Mouse (Mus musculus): ENCODE results near the gene Vmn1r131.
"Not testable (repeated sequence)": the region's sequence is repeated elsewhere in the genome, so short reads cannot be mapped to it uniquely, and the experiment has no call there.

The Vmn1r131 gene

GRCm38 (mm10) chr7:21545990-21546389, at the start of gene Vmn1r131:
Gene Vmn1r131, minus strand, starts transcription at chr7:21546090.
- DNase-seq, result not testable (repeated sequence)

- not testable (repeated sequence) for DNase-seq
These were observed 34.4 kb downstream of the Vmn1r131 start, which contains the start of gene Vmn1r130 for GRCm38 (mm10) chr7:21511480-21511879. Gene Vmn1r130, plus strand, starts transcription at chr7:21511780.
